Mouse (Mus musculus) cerebellum, adult 8-10 months (tissue): ENCODE measurements around the gene Dst.

ENCODE experiments used
- DNase-seq: peaks from one replicate; pipeline ENCODE4 v3.0.0; 2022

Dst gene

DNA sequence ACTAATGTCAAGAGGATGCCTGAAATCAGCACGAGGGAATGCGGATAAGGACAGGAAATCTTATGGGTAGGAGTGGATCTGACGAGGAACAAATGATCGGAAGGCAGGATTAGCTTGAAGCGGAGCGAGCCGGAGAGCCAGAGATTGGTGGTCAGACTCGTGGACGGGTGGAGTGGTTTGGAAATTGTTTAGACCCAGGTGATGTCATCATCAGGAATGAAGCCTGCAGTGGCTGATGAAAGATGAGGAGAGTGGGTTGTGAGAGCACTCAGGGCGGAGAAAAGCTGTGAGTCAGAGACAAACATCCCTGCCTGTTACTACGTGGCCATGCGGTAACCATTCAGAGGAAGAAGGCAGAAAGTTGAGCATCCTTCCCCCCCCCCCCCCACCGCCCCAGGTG, 81.6 kb downstream of the Dst start:
- DNase-seq = no peak

- DNase-seq = no peak
These were observed 83.0 kb downstream of the Dst start for GRCm38 (mm10) chr1:33991067-33991466.

- no peak for DNase-seq
These were observed 84.8 kb downstream of the Dst start for GRCm38 (mm10) chr1:33992810-33993209.

DNA sequence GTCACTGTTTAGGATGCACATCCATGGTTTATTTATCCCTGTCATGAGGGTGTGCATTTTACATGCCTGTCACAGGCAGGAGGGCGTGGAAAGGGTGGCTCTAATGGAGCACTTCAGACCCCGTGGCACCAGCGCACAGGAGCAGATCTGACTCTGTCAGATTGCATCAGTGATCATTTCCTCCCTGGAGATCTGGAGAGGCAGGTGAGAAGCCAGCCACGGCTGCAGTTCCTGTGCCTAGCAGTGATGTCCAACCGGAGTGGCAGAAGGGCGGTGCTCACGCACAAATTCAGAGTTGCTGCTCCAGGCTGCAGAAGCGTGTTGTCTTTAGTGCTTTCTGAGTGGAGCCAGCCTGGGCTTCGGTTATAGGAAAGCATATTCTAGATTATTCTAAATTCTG, 86.2 kb downstream of the Dst start:
- peak; percentile 33 for DNase-seq

GRCm38 (mm10) chr1:33995386-33995785, 87.4 kb downstream of the Dst start:
- DNase-seq = no peak

GRCm38 (mm10) chr1:33996105-33996887, 88.3 kb downstream of the Dst start:
- DNase-seq = no peak

GRCm38 (mm10) chr1:34002321-34002720, 94.3 kb downstream of the Dst start:
- DNase-seq = no peak

DNA sequence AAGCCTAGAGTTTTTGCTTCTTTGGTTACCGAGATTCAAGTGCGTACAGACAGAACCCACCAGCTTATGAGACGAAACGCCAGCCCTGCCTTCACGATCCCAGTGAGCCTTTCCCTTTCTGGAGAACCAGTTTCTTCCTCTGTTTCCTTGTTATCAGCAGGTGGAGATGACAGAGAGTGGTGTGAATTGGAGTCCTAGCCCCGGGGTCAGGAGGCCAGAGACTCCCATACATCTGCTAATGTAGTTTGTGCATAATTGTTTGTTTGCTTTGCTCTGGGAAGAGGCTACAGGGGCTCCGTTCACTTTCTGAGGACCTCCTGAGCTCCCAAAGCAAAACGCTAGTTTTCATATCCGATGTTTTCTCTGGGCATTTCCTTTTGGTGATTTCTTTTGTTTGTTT, 94.9 kb downstream of the Dst start:
- no peak for DNase-seq

GRCm38 (mm10) chr1:34005238-34005725, 97.3 kb downstream of the Dst start:
- DNase-seq = no peak

GRCm38 (mm10) chr1:34005726-34006638, 98.0 kb downstream of the Dst start:
- DNase-seq = peak; percentile 79

DNA sequence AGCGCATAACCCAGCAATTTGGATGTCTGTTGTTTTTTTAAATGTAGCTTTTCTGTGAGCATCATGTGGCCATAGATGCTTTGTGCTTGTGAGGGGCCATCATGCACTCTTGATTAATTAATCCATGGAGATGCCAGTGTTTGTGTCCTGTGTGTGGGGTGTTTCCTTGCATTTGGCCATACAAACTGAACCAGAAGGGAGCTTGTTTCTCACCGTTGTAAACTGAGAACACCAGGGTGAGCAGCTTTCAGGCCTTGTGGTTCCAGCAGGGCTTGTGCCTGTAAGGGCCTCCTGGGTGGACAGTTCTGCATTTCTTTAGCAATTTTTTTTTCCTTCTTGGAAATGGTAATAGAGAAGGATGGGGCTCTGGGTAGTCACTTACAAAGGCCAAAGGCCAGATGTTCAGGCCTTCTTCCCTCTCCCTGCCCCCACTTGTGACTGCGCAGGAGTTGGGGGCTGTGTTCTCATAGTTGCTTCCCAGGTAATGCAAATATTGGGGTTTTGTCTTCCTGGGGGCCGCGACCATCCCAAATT, 98.9 kb downstream of the Dst start:
- no peak for DNase-seq

DNA sequence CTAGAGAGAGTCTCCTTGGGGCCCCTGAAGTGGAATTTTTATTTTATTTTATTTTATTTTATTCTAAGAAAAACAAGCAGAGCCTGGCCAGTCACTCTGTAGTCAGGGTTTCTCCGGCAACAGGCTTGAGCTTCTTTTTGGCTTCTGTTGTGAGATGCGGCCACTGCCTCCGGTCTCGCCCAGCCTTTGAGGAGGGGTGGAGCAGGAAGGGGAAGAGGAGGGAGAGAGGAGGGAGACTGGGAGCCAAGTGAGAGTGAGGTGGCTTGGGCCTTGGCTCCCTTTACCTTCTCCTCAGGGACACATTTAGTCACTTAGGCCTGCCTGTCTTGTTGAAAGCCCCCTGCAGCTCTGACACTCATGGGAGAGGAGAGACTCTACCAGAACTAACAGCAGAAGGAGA, 99.4 kb downstream of the Dst start:
- DNase-seq = peak; percentile 26

DNA sequence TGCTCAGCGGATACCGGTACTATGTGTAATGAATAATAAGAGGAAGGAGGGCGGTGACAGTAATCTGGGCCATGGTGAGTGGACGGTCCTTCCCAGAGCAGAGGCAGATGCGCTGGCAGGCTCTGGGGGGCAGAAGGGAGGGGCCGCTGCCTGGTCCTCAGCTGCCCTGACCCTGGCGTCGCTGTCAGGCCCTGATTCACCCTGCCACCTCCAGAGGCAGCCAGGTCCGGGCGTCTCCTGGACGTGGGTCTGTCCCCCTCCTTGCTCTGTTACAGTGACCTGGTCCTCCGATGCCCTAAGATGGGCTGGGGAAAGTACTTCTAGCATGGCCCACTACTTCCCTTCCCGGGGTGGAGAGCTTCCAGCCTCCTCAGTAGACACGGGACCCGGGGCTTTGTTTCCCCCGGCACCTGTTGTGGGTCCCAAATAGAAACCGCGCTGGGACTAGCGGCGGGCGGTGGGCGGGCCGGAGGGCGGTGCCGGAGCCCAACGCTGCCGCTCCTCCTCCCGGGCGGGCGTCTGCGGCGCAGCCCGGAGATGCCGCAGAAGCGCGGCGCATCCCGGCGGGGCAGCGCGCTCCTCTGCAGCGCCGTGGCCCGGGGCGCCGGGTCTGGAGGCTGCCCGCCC, 103.1 kb downstream of the Dst start:
- DNase-seq = peak; percentile 50

GRCm38 (mm10) chr1:34011821-34012271, 103.8 kb downstream of the Dst start:
- DNase-seq = peak; percentile 18

DNA sequence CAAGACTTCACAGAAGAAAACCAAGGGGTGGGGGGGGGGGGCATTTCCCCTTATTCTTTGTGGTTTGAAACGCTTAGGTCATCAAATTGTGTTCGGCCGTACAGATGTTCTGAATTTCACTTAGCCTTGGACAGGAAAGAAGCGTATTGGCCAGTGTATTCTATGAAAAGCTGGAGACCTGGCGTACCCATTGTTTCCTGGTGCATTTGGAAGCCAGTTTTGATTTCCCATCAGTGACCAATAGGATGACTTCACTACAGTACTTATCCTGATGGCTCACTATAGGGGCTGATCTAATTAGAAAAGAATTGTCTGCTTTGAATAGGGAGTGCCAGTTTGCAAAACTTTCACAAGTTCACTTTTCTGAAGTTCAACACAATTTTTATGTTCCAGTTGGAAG, 105.5 kb downstream of the Dst start:
- DNase-seq = no peak

DNA sequence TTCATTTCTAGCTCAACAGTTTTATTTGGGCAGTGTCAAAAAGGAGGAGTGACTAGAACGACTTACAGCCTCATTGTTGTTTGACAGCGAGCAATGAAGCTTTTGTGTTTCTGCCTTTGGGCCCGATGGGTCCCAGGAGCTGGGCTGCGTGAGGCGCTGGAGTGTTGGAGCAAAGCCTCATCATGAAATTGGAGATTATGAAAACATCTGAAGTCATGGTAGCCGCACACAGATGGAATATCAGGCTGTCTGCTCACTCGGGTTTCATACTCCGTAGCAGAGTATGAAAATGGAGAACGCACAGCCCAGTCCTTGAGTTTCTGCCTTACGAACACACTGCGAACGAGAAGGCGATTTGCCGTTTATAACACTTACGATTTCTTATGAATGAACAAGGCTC, 108.8 kb downstream of the Dst start:
- no peak for DNase-seq

DNA sequence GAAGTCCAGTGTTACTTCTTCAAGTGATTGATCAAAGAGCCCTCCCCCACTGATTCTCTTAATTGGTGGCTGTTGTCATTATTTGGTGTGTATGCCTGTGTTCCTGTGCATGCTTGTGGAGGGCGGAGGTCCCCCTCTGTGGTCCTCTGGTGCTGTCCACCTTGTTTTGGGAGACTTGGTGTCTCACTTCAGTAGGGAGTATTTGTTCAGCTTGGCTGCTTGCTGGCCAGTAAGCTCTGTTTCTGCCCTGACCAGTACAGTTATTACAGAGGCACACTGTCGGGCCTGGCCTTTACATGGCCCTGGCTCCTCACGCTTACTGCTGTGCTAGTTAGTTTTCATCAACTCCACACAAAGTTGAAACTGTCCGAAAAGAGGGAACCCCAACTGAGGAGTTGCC, 109.3 kb downstream of the Dst start:
- DNase-seq = no peak

DNA sequence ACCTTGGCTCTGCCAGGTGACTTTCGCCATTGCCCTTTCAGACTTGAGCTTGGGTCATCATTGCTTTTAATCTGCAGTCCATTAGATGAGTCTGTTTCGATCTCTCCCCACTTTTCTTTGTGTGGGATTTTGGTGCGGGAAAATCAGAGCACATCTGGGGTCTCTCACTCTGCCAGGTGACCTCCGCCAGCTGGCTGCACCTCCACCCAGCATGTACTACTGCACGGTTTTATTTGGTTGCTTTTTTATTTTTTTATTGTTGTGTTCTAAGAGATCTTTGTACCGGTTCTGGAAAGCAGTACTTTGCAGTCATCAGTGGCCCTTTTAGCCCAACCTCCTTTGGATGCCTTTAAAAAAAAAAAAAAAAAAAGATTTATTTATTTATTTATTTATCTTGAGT, 112.6 kb downstream of the Dst start:
- no peak for DNase-seq

DNA sequence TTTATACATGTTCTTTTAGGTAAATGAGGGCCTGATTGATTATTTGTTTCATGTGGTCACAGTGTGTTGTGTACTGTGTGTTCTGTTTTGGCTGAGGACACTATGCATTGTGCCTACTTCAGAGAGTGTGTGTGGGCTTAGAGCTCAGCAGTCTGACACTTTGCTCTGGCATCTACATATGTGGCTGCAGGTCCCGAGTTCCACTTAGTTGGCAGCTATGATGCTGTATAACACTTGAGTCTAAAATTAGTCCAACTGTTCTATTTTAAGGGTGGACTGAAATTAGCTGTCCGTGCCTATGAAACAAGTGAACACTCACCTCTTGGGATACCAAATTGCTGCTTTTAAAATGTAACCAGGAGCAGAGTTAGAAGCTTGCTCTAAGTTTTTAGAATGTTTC, 113.5 kb downstream of the Dst start:
- DNase-seq = no peak

GRCm38 (mm10) chr1:34023154-34023553, 115.1 kb downstream of the Dst start:
- no peak for DNase-seq

DNA sequence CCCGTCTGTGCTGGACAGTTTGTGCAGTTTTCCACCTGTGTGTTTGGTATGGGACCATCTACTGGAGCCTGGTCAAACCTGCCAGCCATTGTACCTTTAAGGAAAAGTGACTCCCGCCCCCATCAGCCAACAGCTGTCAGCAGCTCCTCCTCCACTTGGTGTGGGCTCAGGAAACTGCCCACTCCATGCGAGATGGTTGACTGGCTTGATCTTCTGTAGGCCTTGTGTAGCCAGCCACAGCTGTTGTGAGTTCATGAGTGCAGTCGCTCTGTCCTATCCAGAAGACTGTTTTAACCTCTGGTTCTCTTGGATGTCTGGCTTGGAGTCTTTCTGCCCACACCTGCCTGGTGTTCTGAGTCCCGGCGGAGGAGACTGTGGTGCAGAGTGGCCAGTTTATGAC, 117.9 kb downstream of the Dst start:
- DNase-seq = no peak

GRCm38 (mm10) chr1:34028722-34029121, 120.7 kb downstream of the Dst start:
- DNase-seq = no peak
